ENCODE assay signal across 25 mouse cellular contexts in the genomic region with DNA sequence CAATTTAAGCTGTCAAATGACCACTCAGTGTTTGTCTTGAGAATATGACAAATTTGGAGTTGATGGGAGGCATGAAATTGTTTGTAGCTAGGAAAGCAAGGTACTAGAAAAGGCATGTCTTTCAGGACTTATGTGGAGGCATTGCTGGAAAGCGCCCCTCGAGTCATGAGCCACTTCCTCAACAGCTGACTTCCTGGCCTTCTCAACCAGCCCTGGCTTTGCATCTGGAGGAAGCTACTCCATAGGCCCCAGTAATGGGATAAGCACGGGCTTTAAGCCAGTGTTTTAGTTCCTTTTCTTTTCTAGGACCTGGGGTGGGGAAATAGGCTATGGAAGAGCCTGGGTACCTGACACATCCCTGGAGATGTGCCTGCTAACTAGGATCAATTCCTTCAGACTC.
DNase-seq lines count a peak whose midpoint lies in the region; ATAC-seq and TF ChIP-seq lines count a peak whose summit lies in the region.
"Had no signal": no experiment of that assay in that cellular context is flagged by ENCODE, and none has a peak within 500 bp of the region (broad histone marks: within the 10 kb centered on the region; RNA-seq: fewer than 3 reads in every experiment).

No protein-coding gene starts in this region.

- peak overlapping the region; percentile 37 for H3K27ac ChIP-seq in bone marrow macrophage, adult 2 months (ENCODE audit: insufficient read depth, low read depth, low read length)
- no peak overlapping the region for H3K27ac ChIP-seq in midbrain, embryonic 16.5 days (ENCODE audit: low read length)
- H3K27ac ChIP-seq: forebrain, embryonic 13.5 days; heart, adult 2 months; hindbrain, embryonic 15.5 days; kidney, embryonic 15.5 days; left cerebral cortex, adult 2 months; limb, embryonic 12.5 days; neural tube, embryonic 12.5 days had no signal

- no peaks in the 10 kb centered on the region for H3K27me3 ChIP-seq in midbrain, embryonic 16.5 days (ENCODE audit: control insufficient read depth, insufficient read depth, low read depth, low read length)
- H3K27me3 ChIP-seq: forebrain, embryonic 13.5 days; heart, embryonic 12.5 days; hindbrain, embryonic 15.5 days; kidney, embryonic 15.5 days; limb, embryonic 12.5 days; neural tube, embryonic 12.5 days had no signal

- H3K9me3 ChIP-seq in midbrain, embryonic 16.5 days (replicated peaks; ENCODE audit: control insufficient read depth, low read length, poor library complexity, severe bottlenecking) = no peaks in the 10 kb centered on the region
- H3K9me3 ChIP-seq: forebrain, embryonic 13.5 days; heart, embryonic 12.5 days; hindbrain, embryonic 15.5 days; kidney, embryonic 15.5 days; limb, embryonic 12.5 days; neural tube, embryonic 12.5 days had no signal

- TF ChIP-seq CTCF in bone marrow macrophage, adult 2 months (IDR thresholded peaks at IDR 0.05; ENCODE audit: low read depth, low read length) = no peak

- no peak overlapping the region for H3K4me2 ChIP-seq in midbrain, embryonic 16.5 days (ENCODE audit: low read length)
- H3K4me2 ChIP-seq: forebrain, embryonic 13.5 days; heart, embryonic 12.5 days; hindbrain, embryonic 15.5 days; kidney, embryonic 15.5 days; limb, embryonic 12.5 days; midbrain, embryonic 11.5 days; neural tube, embryonic 12.5 days had no signal

- TF ChIP-seq POLR2A in bone marrow macrophage, adult 2 months (IDR thresholded peaks at IDR 0.05; ENCODE audit: borderline replicate concordance, low read depth, low read length) = no peak

- no peak overlapping the region for H3K9ac ChIP-seq in midbrain, embryonic 16.5 days (ENCODE audit: low read depth, low read length)
- H3K9ac ChIP-seq: forebrain, embryonic 13.5 days; heart, embryonic 12.5 days; hindbrain, embryonic 15.5 days; kidney, embryonic 15.5 days; limb, embryonic 12.5 days; neural tube, embryonic 12.5 days had no signal

- DNase-seq in spleen, postnatal 36 days (ENCODE audit: low spot score in 2 of 2) = peak; percentile 8 to 20
- no peak for DNase-seq in spleen, postnatal 10 days (ENCODE audit: low spot score in 2 of 2)
- DNase-seq in right cerebral cortex, postnatal 14 days = no peak
- DNase-seq in frontal cortex, postnatal 36 days (ENCODE audit: low spot score in 2 of 2) = no peak
- DNase-seq: adrenal gland, adult 8-10 months; cerebellum, adult 8-10 months; cerebellum, postnatal 25 days; gastrocnemius, postnatal 25 days; kidney, adult 18-20 months; kidney, postnatal 25 days had no signal

- H3K4me1 ChIP-seq in bone marrow macrophage, adult 2 months (ENCODE audit: control insufficient read depth, insufficient read depth, low read length) = peaks cover 12% of the 10 kb centered on the region
- no peaks in the 10 kb centered on the region for H3K4me1 ChIP-seq in midbrain, embryonic 16.5 days (ENCODE audit: control insufficient read depth, insufficient read depth, low read length)
- H3K4me1 ChIP-seq: forebrain, embryonic 13.5 days; heart, embryonic 12.5 days; hindbrain, embryonic 15.5 days; kidney, embryonic 15.5 days; limb, embryonic 12.5 days; neural tube, embryonic 12.5 days had no signal

- no peak overlapping the region for H3K4me3 ChIP-seq in bone marrow macrophage, adult 2 months (ENCODE audit: insufficient read depth, low read length)
- H3K4me3 ChIP-seq in midbrain, embryonic 16.5 days (ENCODE audit: low read depth, low read length) = no peak overlapping the region
- H3K4me3 ChIP-seq: forebrain, embryonic 13.5 days; heart, adult 2 months; heart, embryonic 12.5 days; hindbrain, embryonic 15.5 days; kidney, embryonic 15.5 days; left cerebral cortex, adult 2 months; limb, embryonic 12.5 days; myocyte; neural tube, embryonic 12.5 days had no signal

- ATAC-seq in megakaryocyte progenitor cell, adult 5-6 weeks (replicated peaks; ENCODE audit: poor library complexity) = peak; percentile 76
- ATAC-seq in midbrain, embryonic 16.5 days = no peak
- ATAC-seq: activated CD4-positive, CD25-positive, alpha-beta regulatory T cell, adult 4 months; forebrain, embryonic 13.5 days; inflammation-experienced regulatory T-cells, adult 6 months had no signal

- WGBS in midbrain, embryonic 16.5 days = 68% methylated on average over 3 of the region's 3 CpGs

- no peaks in the 10 kb centered on the region for H3K36me3 ChIP-seq in midbrain, embryonic 16.5 days (ENCODE audit: control insufficient read depth, insufficient read depth, low read length)
- H3K36me3 ChIP-seq: heart, embryonic 12.5 days; hindbrain, embryonic 15.5 days; kidney, embryonic 15.5 days; limb, embryonic 12.5 days; neural tube, embryonic 12.5 days had no signal

Comparison
In these comparisons a context has a peak if more than half of its experiments do, and no peak if none do; other contexts are left out.
1. DNase-seq: peak in spleen, postnatal 36 days (2 of 2); none in spleen, postnatal 10 days (0 of 2), right cerebral cortex, postnatal 14 days (single experiment) and frontal cortex, postnatal 36 days (0 of 2).